Mouse (Mus musculus): ENCODE data around the gene Gm5737.

Gm5737 gene

GRCm38 (mm10) chr7:120811834-120812415, at the start of gene Gm5737:
Gm5737 (plus strand) TSS chr7:120812365.
- Histone ChIP-seq H3K36me3 (ENCODE audit: control insufficient read depth, insufficient read depth, low read length, poor library complexity, severe bottlenecking) (no peaks in the 10 kb centered on the region), H3K27me3 (ENCODE audit: control insufficient read depth, insufficient read depth, low read length, poor library complexity, severe bottlenecking) (no peaks in the 10 kb centered on the region)
- no peak for DNase-seq (ENCODE audit: low read depth, low spot score)

GRCm38 (mm10) chr7:120767369-120767768, 44.8 kb upstream of the Gm5737 start:
- no peak for DNase-seq (ENCODE audit: low read depth, low spot score)
- H3K36me3 ChIP-seq (ENCODE audit: control insufficient read depth, insufficient read depth, low read length, poor library complexity, severe bottlenecking), result no peaks in the 10 kb centered on the region
- no peaks in the 10 kb centered on the region for H3K27me3 ChIP-seq (ENCODE audit: control insufficient read depth, insufficient read depth, low read length, poor library complexity, severe bottlenecking)

- DNase-seq (ENCODE audit: low read depth, low spot score), result no peak
- Histone ChIP-seq H3K36me3 (ENCODE audit: control insufficient read depth, insufficient read depth, low read length, poor library complexity, severe bottlenecking) (no peaks in the 10 kb centered on the region), H3K27me3 (ENCODE audit: control insufficient read depth, insufficient read depth, low read length, poor library complexity, severe bottlenecking) (no peaks in the 10 kb centered on the region)
Measured at GRCm38 (mm10) chr7:120771389-120771788, 40.8 kb upstream of the Gm5737 start.

- H3K27me3 ChIP-seq (ENCODE audit: control insufficient read depth, insufficient read depth, low read length, poor library complexity, severe bottlenecking), result no peaks in the 10 kb centered on the region
- DNase-seq (ENCODE audit: low read depth, low spot score), result no peak
- H3K36me3 ChIP-seq (ENCODE audit: control insufficient read depth, insufficient read depth, low read length, poor library complexity, severe bottlenecking), result no peaks in the 10 kb centered on the region
Measured at GRCm38 (mm10) chr7:120778012-120778411, 34.2 kb upstream of the Gm5737 start.

GRCm38 (mm10) chr7:120795544-120795943, 16.6 kb upstream of the Gm5737 start:
- Histone ChIP-seq H3K27me3 (ENCODE audit: control insufficient read depth, insufficient read depth, low read length, poor library complexity, severe bottlenecking) (no peaks in the 10 kb centered on the region), H3K36me3 (ENCODE audit: control insufficient read depth, insufficient read depth, low read length, poor library complexity, severe bottlenecking) (no peaks in the 10 kb centered on the region)
- no peak for DNase-seq (ENCODE audit: low read depth, low spot score)

GRCm38 (mm10) chr7:120796369-120796768, 15.8 kb upstream of the Gm5737 start:
- H3K27me3 ChIP-seq (ENCODE audit: control insufficient read depth, insufficient read depth, low read length, poor library complexity, severe bottlenecking), result no peaks in the 10 kb centered on the region
- DNase-seq (ENCODE audit: low read depth, low spot score), result no peak

GRCm38 (mm10) chr7:120803268-120803667, 8.9 kb upstream of the Gm5737 start:
- Histone ChIP-seq H3K27me3 (ENCODE audit: control insufficient read depth, insufficient read depth, low read length, poor library complexity, severe bottlenecking) (no peaks in the 10 kb centered on the region), H3K36me3 (ENCODE audit: control insufficient read depth, insufficient read depth, low read length, poor library complexity, severe bottlenecking) (no peaks in the 10 kb centered on the region)
- DNase-seq (ENCODE audit: low read depth, low spot score), result no peak

More at GRCm38 (mm10) chr7:120796369-120796768, 15.8 kb upstream of the Gm5737 start:
- H3K36me3 ChIP-seq (ENCODE audit: control insufficient read depth, insufficient read depth, low read length, poor library complexity, severe bottlenecking), result no peaks in the 10 kb centered on the region

GRCm38 (mm10) chr7:120809705-120810104, 2.5 kb upstream of the Gm5737 start:
- Histone ChIP-seq H3K36me3 (ENCODE audit: control insufficient read depth, insufficient read depth, low read length, poor library complexity, severe bottlenecking) (no peaks in the 10 kb centered on the region), H3K27me3 (ENCODE audit: control insufficient read depth, insufficient read depth, low read length, poor library complexity, severe bottlenecking) (no peaks in the 10 kb centered on the region)
- DNase-seq (ENCODE audit: low read depth, low spot score), result no peak

GRCm38 (mm10) chr7:120817552-120817951, 5.4 kb downstream of the Gm5737 start:
- H3K27me3 ChIP-seq (ENCODE audit: control insufficient read depth, insufficient read depth, low read length, poor library complexity, severe bottlenecking), result no peaks in the 10 kb centered on the region
- no peaks in the 10 kb centered on the region for H3K36me3 ChIP-seq (ENCODE audit: control insufficient read depth, insufficient read depth, low read length, poor library complexity, severe bottlenecking)
- DNase-seq (ENCODE audit: low read depth, low spot score), result no peak

- no peak for DNase-seq (ENCODE audit: low read depth, low spot score)
- H3K36me3 ChIP-seq (ENCODE audit: control insufficient read depth, insufficient read depth, low read length, poor library complexity, severe bottlenecking), result no peaks in the 10 kb centered on the region
- no peaks in the 10 kb centered on the region for H3K27me3 ChIP-seq (ENCODE audit: control insufficient read depth, insufficient read depth, low read length, poor library complexity, severe bottlenecking)
Measured at GRCm38 (mm10) chr7:120819386-120819785, 7.2 kb downstream of the Gm5737 start.

- DNase-seq (ENCODE audit: low read depth, low spot score), result peak; percentile 76
- no peaks in the 10 kb centered on the region for H3K36me3 ChIP-seq (ENCODE audit: control insufficient read depth, insufficient read depth, low read length, poor library complexity, severe bottlenecking)
- H3K27me3 ChIP-seq (ENCODE audit: control insufficient read depth, insufficient read depth, low read length, poor library complexity, severe bottlenecking), result no peaks in the 10 kb centered on the region
Measured at GRCm38 (mm10) chr7:120823248-120823647, 11.1 kb downstream of the Gm5737 start.

- no peak for DNase-seq (ENCODE audit: low read depth, low spot score)
- Histone ChIP-seq H3K27me3 (ENCODE audit: control insufficient read depth, insufficient read depth, low read length, poor library complexity, severe bottlenecking) (no peaks in the 10 kb centered on the region), H3K36me3 (ENCODE audit: control insufficient read depth, insufficient read depth, low read length, poor library complexity, severe bottlenecking) (no peaks in the 10 kb centered on the region)
Measured at GRCm38 (mm10) chr7:120825097-120825496, 12.9 kb downstream of the Gm5737 start.

GRCm38 (mm10) chr7:120826408-120826807, 14.2 kb downstream of the Gm5737 start:
- H3K36me3 ChIP-seq (ENCODE audit: control insufficient read depth, insufficient read depth, low read length, poor library complexity, severe bottlenecking), result no peaks in the 10 kb centered on the region
- DNase-seq (ENCODE audit: low read depth, low spot score), result peak; percentile 50

GRCm38 (mm10) chr7:120830431-120831381, 18.5 kb downstream of the Gm5737 start:
- DNase-seq (ENCODE audit: low read depth, low spot score), result peak; percentile 68
- no peaks in the 10 kb centered on the region for H3K27me3 ChIP-seq (ENCODE audit: control insufficient read depth, insufficient read depth, low read length, poor library complexity, severe bottlenecking)
- no peaks in the 10 kb centered on the region for H3K36me3 ChIP-seq (ENCODE audit: control insufficient read depth, insufficient read depth, low read length, poor library complexity, severe bottlenecking)

More at GRCm38 (mm10) chr7:120826408-120826807, 14.2 kb downstream of the Gm5737 start:
- no peaks in the 10 kb centered on the region for H3K27me3 ChIP-seq (ENCODE audit: control insufficient read depth, insufficient read depth, low read length, poor library complexity, severe bottlenecking)

- H3K27me3 ChIP-seq (ENCODE audit: control insufficient read depth, insufficient read depth, low read length, poor library complexity, severe bottlenecking), result no peaks in the 10 kb centered on the region
- peak; percentile 75 for DNase-seq (ENCODE audit: low read depth, low spot score)
Measured at GRCm38 (mm10) chr7:120834426-120834825, 22.3 kb downstream of the Gm5737 start.

More at GRCm38 (mm10) chr7:120834426-120834825, 22.3 kb downstream of the Gm5737 start:
- no peaks in the 10 kb centered on the region for H3K36me3 ChIP-seq (ENCODE audit: control insufficient read depth, insufficient read depth, low read length, poor library complexity, severe bottlenecking)
